Mouse (Mus musculus) ES-E14 (cell line): ENCODE data around the gene Ikzf3. TPM values are rescaled to one million over a fixed set of nuclear protein-coding genes. Genes with fewer than 3 reads are reported as not detected.

Experiments used
- DNase-seq: peaks from one replicate; pipeline ENCODE4 v3.0.0-alpha.2; 2013; ENCODE audit warnings: low read depth, low spot score
- H3K27ac ChIP-seq: 2 replicates; pipeline ENCODE4 v1.5.1; 2012; ENCODE audit warnings: low read depth, mild to moderate bottlenecking, low read length, moderate library complexity, mixed read lengths; ENCODE audit not compliant: poor library complexity, insufficient read depth, severe bottlenecking
- H3K36me3 ChIP-seq: 2 replicates; pipeline ENCODE4 v1.6.1; 2012; ENCODE audit warnings: mild to moderate bottlenecking, low read length, moderate library complexity, mixed read lengths; ENCODE audit not compliant: control insufficient read depth, poor library complexity, insufficient read depth, severe bottlenecking
- H3K4me1 ChIP-seq, 2 experiments: fragments of 150-350 bp in 1 of 2; sonication (generic) in 1 of 2; 2 replicates each; pipeline ENCODE4 v1.6.1; 2012; ENCODE audit warnings: low read length in 2 of 2, mild to moderate bottlenecking in 1 of 2, mixed read lengths in 1 of 2; ENCODE audit not compliant: control insufficient read depth in 2 of 2, insufficient read depth in 2 of 2, poor library complexity in 1 of 2
- H3K4me3 ChIP-seq, 2 experiments: fragments of 150-350 bp in 1 of 2; sonication (generic) in 1 of 2; 2 replicates each; pipeline ENCODE4 v1.5.1; 2012; ENCODE audit warnings: low read length in 2 of 2, low read depth in 1 of 2, mild to moderate bottlenecking in 1 of 2, mixed read lengths in 1 of 2; ENCODE audit not compliant: insufficient read depth in 1 of 2, poor library complexity in 1 of 2, severe bottlenecking in 1 of 2
- H3K9ac ChIP-seq: 2 replicates; pipeline ENCODE4 v1.6.1; 2012; ENCODE audit warnings: low read depth, mild to moderate bottlenecking, low read length, mixed read lengths; ENCODE audit not compliant: poor library complexity, insufficient read depth, severe bottlenecking
- H3K9me3 ChIP-seq: fragments of 150-350 bp; sonication (generic); 2 replicates; pipeline ENCODE4 v1.6.1; 2012; ENCODE audit warnings: low read depth, mild to moderate bottlenecking, low read length; ENCODE audit not compliant: control insufficient read depth, insufficient read depth
- CHD2 ChIP-seq: IDR thresholded peaks from 2 replicates; pipeline ENCODE4 v1.6.1; 2014; ENCODE audit warnings: mild to moderate bottlenecking, low read depth, low read length, inconsistent platforms
- HCFC1 ChIP-seq: IDR thresholded peaks from 2 replicates; pipeline ENCODE4 v1.6.1; 2012; ENCODE audit warnings: low read length, inconsistent platforms, borderline replicate concordance; ENCODE audit not compliant: insufficient read depth
- MAFK ChIP-seq: IDR thresholded peaks from 2 replicates; pipeline ENCODE4 v1.6.1; 2014; ENCODE audit warnings: mild to moderate bottlenecking, low read depth, low read length, inconsistent platforms; ENCODE audit not compliant: insufficient read depth
- ZC3H11A ChIP-seq: IDR thresholded peaks from 2 replicates; pipeline ENCODE4 v1.6.1; 2012; ENCODE audit warnings: low read depth, mild to moderate bottlenecking, inconsistent platforms, low read length, borderline replicate concordance
- ZNF384 ChIP-seq: IDR thresholded peaks from 2 replicates; pipeline ENCODE4 v1.6.1; 2012; ENCODE audit warnings: low read depth, low read length, inconsistent platforms
- in situ Hi-C, 2 experiments: fragments of 600-800 bp; cut with MboI; formaldehyde crosslinking; loops; one replicate each; pipeline ENCODE4 v1.15.1; 2025; ENCODE audit warnings: low sequenced_read_pairs in 2 of 2, inconsistent platforms in 1 of 2; ENCODE audit not compliant: unreplicated experiment in 2 of 2
- total RNA-seq: library from RNA; depleted of rRNA; stranded (reverse); fragments of 300-350 nt; gene quantifications from 2 replicates; pipeline ENCODE4 v1.2.3, GENCODE M21; 2012

Ikzf3 gene
- total RNA-seq, 1 experiment = 0.58 TPM

GRCm38 (mm10) chr11:98586087-98586891 lies 40.5 kb upstream of the Ikzf3 start:
- Histone ChIP-seq H3K4me3 (peak overlapping the region; percentile 97), H3K27ac (no peak overlapping the region), H3K9me3 (no peaks in the 10 kb centered on the region), H3K36me3 (peaks cover 15% of the 10 kb centered on the region), H3K9ac (peak overlapping the region; percentile 94), H3K4me1 (peaks cover 0 to 25% of the 10 kb centered on the region in 2 experiments; a peak in 3 of 4 replicates)
- in situ Hi-C loops = no loop called here
- TF ChIP-seq MAFK (no peak), ZNF384 (no peak), CHD2 (no peak), HCFC1 (no peak)
- DNase-seq = no peak

GRCm38 (mm10) chr11:98584629-98585177 lies 38.9 kb upstream of the Ikzf3 start:
- in situ Hi-C loops = no loop called here
- no peak for DNase-seq
- Histone ChIP-seq H3K9ac (no peak overlapping the region), H3K36me3 (peaks cover 15% of the 10 kb centered on the region), H3K4me1 (peaks cover 6 to 39% of the 10 kb centered on the region in 2 experiments), H3K4me3 (no peak overlapping the region), H3K27ac (no peak overlapping the region), H3K9me3 (no peaks in the 10 kb centered on the region)
- TF ChIP-seq HCFC1 (no peak), ZC3H11A (no peak), CHD2 (no peak), ZNF384 (no peak)

GRCm38 (mm10) chr11:98584146-98584545 lies 38.3 kb upstream of the Ikzf3 start:
- in situ Hi-C loops = no loop called here
- H3K4me1 ChIP-seq = peaks cover 6 to 40% of the 10 kb centered on the region in 2 experiments
- no peak for DNase-seq
- no peak overlapping the region for H3K27ac ChIP-seq
- peaks cover 15% of the 10 kb centered on the region for H3K36me3 ChIP-seq
- no peak overlapping the region for H3K9ac ChIP-seq
- no peak overlapping the region for H3K4me3 ChIP-seq
- no peaks in the 10 kb centered on the region for H3K9me3 ChIP-seq
- TF ChIP-seq HCFC1 = no peak
- TF ChIP-seq MAFK = no peak
- TF ChIP-seq ZC3H11A = no peak
- no peak for TF ChIP-seq ZNF384
- no peak for TF ChIP-seq CHD2

GRCm38 (mm10) chr11:98583571-98583970 lies 37.7 kb upstream of the Ikzf3 start:
- Histone ChIP-seq H3K9ac (no peak overlapping the region), H3K4me1 (peaks cover 6 to 37% of the 10 kb centered on the region in 2 experiments), H3K27ac (no peak overlapping the region), H3K4me3 (no peak overlapping the region), H3K36me3 (peaks cover 15% of the 10 kb centered on the region), H3K9me3 (no peaks in the 10 kb centered on the region)
- DNase-seq = no peak
- TF ChIP-seq MAFK (no peak), ZC3H11A (no peak), HCFC1 (no peak), CHD2 (no peak), ZNF384 (no peak)
- in situ Hi-C loops = no loop called here
